Mouse (Mus musculus): Measurements from ENCODE around the gene Yipf6.

DNA sequence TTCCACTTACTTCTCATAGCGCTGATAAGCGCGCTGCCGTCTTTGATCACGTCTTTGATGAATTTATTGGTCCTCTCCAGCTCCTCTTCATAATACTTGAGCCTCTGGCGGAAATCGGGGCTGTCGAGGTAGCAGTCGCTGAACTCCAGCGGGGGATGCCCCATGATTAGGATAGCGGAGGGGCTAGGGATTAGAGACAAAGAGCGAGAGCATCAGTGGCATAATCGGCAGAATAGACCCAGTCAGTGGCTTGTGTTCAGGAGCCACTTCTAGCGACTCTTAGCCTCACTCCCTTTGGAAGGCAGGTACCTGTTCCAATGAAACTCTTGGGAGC is 46.1 kb upstream of the Yipf6 start:
- TF ChIP-seq CTCF (IDR thresholded peaks at IDR 0.05; ENCODE audit: low read depth) (no peak), EP300 (IDR thresholded peaks at IDR 0.05; ENCODE audit: low read depth) (no peak)

All from liver, postnatal 0 days (tissue).